Mouse (Mus musculus) erythroblast, embryonic 14.5 days (primary cell): ENCODE measurements around the gene Rpl39l.
"Not testable (repeated sequence)": the region's sequence is repeated elsewhere in the genome, so short reads cannot be mapped to it uniquely, and the experiment has no call there.

Source experiments
- GATA1 ChIP-seq: IDR thresholded peaks from 2 replicates; pipeline ENCODE4 v1.6.1; 2012; ENCODE audit warnings: low read length, inconsistent platforms, mixed read lengths
- TAL1 ChIP-seq: IDR thresholded peaks from 3 replicates; pipeline ENCODE4 v1.6.1; 2012; ENCODE audit warnings: low read length, inconsistent platforms, mixed read lengths

- TF ChIP-seq GATA1, TAL1: not testable (repeated sequence)
Observed at GRCm38 (mm10) chr16:10187461-10187860, 17.4 kb downstream of the Rpl39l start.
